Mouse (Mus musculus): Measurements from ENCODE around the gene Gm10134.

Gm10134 gene

DNA sequence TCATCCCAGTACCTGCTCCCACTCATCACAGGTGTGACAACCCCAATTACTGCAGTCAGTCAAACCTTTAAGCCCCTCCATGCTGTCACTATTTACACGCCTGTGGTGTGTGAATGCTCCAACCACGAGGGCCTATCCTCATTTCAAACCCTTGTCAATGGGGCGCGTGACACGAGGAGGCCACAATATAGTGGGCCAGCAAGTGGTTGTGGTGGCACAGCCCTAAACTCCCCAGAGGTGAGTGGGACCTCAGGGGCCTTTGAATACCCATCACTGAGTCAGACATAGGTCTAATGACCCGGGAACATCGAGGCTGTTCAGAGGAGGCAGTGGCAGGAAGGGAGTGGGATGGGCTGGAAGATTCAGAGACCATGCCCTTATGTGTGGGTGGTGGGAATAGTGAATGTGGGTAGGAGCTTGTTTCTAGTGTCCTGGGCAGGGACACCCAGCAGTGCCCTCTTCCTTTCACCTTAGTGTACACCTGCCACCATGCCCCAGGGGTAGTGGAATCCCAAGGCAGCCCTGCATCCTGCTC is 28.1 kb downstream of the Gm10134 start:
- no peak for DNase-seq

DNA sequence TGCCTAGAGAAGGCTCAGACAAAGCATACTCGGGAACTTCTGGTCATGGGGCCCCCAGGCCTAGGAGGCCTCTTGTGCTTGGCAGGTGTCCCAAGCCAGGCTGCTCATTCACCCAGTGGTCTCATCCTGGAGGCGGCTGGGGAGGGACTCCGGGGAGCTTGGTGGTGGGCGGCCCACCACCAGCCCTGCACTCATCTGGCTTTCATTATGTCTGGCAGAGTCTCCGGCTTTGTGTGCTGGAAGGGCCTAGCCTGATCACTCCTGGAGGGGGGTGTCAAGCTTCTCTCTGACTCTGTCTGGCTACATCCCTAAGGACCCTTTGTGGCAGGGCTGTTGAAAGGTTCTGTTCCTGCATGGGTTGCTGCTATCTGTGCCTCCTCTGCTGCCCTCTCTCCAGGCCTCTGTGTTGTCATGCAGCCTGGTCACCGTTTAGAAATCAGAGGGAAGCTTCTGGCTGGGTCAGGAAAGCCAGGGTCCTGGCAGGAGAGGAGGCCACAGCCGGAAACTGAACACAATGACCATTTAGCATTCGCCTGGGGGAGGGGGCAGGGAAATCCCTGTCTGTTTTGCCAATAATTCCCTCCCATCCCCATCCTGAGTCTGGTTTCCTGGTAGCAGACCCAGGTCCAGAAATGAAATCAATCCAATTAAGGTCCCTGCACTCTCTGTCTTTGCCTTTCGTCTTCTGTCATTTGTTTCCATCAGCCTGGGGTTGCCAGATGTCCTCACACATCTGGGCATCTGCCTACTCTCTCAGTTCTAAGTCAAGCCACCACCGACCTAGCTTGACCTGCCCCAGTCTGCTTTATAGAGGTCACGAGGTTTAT is 28.8 kb downstream of the Gm10134 start:
- DNase-seq: no peak

DNA sequence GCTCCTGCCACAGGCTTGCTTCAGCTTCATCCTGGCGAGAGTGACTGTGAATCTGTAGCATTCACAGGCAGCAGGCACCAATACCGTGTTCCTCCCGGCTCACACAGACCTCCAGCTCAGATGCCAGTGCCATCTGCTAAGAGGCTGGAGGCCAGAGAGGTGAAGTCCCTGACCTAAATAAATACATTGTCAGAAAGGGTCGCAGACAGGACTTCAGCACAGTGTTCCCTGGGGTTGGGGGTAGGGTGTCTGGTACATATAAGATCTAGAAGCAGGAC is 29.3 kb downstream of the Gm10134 start:
- DNase-seq: no peak

DNA sequence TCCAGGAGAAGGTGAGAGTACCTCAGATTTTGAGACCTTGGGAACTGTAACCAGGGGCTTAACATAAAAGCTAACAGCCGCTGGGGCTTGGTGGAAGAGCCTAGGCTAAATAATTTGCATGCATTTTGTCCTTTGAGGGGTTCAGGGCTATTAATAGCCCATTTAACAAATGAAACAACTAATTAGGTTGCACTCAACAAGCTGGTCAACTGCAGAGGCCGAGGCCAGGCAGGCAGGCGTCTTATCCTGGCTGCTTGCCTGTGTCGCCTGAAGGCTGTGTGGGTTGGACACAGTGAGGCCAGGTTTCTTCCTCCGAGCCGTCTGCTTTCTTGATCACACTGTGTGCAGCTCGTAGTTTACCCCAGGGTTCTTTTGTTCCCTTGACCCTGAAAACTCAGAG is 29.8 kb downstream of the Gm10134 start:
- DNase-seq: no peak

DNA sequence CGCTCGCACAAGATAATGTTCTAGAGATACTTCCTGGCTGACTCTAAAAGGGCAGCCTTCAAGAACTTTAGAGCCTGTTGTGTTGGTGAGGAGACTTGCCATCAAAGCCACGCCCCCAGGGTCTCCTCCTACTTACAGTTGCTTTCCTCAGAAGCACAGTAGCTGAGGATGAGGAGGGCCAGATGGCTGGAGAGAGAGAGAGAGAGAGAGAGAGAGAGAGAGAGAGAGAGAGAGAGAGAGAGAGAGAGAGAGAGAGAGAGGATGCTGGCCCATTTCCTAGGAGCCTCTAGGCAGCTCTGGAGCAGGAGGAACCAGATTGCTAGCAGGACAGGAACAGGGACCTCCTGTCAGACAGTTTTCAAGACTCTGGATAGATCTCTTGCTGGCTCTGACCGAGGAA is 30.3 kb downstream of the Gm10134 start:
- DNase-seq: no peak

DNA sequence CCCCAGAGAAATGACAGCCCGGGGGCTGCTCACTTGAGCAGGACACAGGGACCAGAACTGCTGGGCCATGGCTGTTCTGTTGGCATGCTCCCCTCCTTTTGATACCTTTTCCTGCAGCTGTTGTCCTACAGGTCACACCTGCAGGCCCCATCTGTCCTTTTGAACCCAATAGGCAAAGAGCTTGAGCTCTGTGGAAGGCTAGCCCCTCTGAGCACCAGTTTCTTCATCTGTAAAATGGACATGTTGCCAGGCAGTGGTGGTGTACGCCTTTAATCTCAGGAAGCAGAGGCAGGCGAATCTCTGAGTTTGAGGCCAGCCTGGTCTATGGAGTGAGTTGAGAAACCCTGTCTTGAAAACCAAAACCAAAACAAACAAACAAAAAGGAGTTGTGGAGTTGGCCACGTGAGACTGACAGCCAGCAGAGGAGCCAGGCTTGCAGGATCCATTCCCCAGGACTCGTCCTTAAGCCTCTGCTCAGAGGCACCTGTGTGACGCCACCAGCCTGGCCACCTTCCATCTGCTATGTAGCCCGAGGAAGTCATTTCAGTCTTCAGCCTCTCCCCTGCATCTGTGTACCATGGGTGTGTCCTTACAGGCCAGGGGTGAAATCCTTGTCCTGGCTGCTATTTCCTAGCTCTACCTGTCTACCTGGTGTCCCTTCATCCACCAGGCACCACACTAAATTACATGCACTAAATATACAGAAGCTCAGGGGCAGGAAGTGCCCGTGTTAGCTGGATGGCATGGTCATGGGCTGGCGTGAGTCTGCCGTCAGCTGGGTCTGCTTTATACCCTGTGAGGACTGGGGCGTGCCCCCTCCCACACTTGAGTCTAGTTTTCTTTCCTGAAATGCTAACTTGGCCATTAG is 31.1 kb downstream of the Gm10134 start:
- DNase-seq: no peak

DNA sequence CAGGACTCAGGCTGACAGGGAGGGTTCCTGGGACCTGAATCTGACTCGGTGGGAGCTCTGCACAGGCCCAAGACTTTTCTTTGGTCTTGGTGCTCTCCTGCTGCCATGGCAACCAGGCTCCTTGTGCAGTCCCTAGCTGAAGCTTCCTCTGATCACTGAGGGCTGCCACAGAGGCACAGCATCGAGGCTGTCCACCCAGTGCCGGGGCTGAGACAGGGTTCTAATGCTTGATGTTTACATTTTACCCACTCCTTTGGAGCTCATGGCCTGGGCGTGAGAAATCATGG is 31.7 kb downstream of the Gm10134 start:
- no peak for DNase-seq

DNA sequence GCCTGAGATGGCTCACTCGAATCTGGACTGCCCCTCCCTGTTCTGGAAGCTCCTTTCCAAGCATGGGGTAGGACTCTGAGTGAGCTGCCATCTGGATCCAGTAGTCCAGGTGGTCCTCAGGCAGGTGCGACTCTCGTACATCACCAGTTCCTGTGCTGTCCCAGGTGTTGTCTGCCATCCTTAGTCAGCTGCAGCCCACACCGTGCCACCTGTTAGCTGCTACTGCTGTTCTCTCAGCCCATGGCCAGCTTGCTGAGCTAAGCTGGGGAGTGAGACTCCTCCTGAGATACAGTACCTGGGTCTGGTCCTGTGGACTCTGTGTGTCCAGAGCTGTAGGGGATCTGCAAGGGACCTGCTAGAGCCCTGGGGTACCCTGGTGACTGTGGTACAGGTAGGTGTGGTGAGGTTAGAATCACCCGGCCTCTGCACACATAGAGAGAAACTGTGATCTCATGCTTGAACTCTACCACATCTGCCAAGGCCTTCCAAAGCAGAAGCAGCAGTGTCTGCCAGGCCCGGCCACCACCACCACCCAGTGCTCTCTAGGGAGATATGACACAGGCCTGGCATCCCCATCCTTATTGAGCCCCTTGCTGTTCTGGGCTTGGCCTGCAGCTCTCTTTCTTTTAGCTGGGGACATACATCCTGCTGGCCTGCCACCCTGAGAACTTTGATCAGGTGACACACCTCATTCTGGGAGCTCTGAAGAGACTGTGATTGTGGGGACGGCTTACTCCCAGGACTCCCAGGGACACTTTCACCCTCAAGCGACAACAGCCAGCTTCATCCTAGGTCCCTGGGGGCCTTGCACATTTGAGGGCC is 32.3 kb downstream of the Gm10134 start:
- DNase-seq: no peak

DNA sequence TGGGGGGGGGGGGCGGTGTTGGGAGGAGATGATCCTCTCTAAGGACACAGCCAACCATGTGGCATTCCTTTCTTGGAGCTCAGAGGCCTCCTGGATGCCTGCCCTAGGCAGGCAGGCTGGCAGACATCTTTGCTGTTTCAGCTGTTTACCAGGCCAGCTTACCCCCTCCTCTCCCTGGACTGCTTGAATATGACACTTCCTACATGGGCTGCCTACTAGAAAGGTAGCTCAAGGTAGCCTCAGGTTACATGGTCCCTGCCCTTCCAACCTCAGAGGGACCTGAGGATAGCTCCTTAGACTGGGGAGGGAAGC is 32.9 kb downstream of the Gm10134 start:
- DNase-seq: no peak

DNA sequence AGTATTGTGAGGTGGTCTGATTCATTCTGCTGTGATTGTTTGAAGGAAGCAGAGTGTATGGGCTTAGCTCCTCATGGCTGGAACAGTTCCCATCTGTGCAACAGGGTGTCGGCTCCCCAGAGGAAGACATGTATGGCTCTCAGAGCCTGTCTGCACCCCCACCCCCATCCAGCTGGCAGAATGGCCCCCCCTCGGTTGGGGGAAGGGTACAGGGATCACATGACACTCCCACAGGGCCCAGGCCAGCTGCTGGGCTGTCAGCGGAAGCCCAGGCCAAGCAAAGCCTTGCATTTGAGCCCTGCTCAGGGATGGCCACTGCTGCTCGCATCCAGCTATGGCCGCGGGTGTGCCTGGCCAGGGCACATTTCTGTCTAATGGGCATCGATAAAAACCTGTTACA is 33.3 kb downstream of the Gm10134 start:
- DNase-seq: no peak

DNA sequence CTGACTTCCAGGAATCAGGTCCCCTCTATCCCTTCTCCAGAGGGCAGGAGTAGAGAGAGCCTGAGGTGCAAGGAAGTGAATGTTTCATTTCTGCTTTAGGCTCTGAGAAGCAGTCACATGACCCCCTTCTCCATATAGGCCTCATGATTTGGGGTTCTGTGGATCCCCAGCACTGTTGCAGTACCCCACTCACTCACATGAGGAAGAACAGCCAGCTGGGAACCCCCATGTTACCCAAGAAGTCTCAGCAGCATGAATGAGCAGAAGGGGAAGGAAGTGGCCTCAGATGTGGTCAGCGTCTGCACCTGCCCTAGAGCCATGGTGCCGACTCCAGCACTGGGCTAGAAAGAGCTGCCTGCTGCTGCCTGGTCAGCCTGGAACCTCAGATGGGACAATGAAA is 34.1 kb downstream of the Gm10134 start:
- DNase-seq: no peak

DNA sequence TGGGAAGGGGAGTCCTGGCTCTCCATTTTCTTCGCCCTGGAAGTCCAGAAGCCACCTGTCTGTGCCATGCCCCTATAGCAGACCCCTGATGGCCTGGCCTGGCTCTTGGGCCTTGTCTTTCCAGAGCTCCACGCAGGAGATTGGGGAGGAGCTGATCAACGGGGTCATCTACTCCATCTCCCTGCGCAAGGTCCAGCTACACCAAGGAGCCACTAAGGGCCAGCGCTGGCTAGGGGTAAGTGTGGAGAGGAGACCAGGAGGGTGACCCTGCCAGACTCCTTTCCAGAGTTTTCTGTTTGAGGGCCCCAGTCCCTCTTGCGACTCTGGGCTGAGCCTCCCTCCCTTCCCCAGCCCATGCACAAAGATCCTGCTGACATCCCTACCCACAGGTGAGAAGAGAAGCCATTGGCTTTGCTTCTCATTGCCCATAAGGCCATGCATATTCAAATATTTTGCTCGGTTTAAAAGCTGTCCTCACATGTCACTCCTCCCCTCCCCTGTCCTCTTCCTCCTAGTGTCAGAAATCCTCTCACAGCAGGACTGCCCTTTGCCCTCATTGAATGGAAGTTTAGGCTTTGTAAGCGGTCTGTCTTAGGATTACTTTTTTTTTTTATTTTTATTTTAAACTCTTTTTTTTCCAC is 34.8 kb downstream of the Gm10134 start:
- no peak for DNase-seq

DNA sequence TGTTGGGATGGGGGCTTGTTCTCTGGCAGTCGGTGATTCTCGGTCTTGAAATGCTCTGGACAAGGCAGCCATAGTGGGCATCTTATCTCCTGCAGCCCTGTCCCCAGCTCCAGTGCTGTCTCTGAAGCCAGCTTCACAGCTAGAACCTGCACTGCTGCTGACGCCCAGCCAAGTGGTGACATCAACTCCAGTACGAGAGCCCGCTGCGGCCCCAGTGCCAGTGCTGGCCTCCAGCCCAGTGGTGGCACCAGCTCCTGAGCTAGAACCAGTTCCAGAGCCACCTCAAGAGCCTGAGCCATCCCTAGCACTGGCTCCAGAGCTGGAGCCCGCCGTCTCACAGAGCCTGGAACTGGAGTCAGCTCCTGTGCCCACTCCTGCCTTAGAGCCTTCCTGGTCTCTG is 38.0 kb downstream of the Gm10134 start:
- DNase-seq: no peak

DNA sequence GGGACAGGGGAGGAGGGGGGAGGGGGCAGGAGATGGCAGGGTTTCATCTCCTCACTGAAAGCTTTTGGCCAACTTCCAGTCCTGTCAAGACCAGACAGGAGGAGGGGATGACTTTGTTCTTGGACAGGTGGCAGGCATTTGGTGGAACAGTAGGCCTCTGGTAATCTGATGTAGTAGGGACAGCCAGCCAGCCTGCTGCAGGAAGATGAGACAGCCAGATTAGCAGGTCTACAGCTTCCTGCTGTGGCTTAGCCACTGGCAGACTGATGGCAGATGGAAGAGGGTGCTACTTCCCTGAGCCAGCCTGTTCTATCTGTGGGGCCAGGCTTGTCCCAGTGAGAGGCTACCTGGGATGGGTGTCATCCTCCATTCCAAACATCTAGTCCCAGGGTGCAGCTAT is 40.1 kb downstream of the Gm10134 start:
- no peak for DNase-seq

DNA sequence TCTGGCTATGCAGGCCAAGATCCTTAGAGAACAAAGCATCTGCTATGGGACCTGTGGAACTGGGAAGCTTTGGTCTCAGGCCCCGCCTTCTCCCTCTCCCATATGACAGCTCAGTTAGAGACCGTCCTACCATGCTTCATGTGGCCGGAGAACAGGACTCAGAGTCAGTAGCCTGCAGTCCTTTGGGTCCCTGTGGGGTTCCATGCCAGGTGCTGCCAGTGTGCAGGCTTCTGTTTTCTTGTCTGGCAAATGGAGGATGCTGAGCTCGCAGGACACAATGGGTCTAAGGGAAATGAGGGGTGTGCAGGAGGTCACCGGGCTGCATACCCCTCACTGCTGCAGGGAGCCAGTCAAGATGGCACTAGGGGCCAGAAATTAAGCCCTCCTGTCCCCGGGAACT is 40.7 kb downstream of the Gm10134 start:
- DNase-seq: no peak

DNA sequence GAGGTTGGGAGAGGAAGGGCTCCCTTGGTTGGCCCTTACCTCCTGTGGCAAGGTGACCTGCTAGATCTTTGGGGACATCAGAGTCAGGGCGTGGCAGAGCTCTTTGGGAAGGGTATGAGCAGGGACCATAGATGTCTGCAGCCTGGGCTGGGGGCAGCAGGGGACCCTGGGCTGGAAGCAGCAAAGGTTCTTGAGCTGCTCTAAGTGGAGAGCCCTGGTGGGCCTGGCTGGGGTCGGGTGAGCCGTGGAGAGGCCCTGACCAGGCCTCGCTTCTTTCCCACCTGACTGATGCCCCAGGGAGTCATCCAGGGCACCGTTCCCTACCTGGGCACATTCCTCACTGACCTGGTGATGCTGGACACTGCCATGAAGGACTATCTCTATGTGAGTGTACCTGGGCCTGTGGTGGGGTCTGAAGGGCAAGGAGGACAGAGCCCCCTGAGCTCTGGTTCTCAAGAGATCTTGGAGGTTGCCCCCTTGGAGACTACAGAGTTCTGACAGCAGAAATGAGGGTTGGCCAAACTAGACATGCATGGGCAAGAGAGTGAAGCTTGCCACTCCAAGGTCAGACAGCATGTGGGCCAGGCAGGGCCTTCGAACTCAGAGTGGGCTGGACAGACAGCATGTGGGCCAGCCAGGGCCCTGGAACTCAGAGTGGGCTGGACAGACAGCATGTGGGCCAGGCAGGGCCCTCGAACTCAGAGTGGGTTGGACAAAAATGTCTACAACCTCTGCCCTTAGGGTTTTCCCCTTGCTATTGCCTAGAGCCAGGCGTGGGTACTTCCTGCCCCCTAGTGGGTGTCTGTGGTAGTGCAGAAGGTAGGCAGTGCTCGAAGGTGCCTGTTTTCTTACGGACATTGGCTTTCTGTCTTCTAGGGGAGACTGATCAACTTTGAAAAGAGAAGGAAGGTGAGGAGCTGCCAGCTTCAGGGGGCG is 41.6 kb downstream of the Gm10134 start:
- DNase-seq: peak; percentile 89

DNA sequence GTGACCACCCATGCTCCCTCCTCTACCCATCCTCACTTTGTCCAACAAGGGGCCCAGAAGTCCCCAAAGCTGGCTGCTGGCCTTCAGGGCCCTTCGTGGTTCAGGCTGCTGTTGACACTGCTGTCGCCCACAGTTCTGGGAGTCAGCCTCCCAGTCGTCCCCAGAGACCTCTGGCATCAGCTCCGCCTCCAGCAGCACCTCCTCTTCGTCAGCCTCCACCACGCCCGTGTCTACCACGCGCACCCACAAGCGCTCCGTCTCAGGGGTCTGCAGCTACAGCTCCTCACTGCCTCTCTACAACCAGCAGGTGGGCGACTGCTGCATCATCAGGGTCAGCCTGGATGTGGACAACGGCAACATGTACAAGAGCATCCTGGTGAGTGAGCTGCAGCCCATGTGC is 43.3 kb downstream of the Gm10134 start:
- DNase-seq: no peak

DNA sequence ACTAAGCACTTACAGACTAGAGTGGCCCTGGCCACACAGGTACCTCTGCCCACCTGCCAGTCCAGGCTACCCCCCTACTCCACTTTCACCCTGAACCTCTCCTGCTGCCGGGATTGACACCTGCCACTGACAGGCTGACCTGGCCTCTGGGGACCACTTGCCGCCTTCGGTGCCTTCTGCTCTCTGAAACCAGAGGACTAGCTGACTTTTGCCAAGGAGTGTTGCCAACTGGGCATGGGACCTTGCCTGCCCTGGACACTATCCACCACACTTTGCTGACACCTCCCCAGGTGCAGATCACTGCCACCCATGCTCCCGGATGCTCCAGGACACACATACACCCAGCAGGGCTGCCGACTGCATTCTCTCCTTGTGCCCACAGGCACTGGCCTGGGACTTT is 46.4 kb downstream of the Gm10134 start:
- DNase-seq: no peak

Data from kidney, adult 18-20 months (tissue).